Mouse (Mus musculus) CH12.LX (cell line): ENCODE data around the gene Tsc22d4. TPM values are rescaled to one million over a fixed set of nuclear protein-coding genes. Genes with fewer than 3 reads are reported as not detected.
A peak's percentile ranks its signal among the peaks of the same experiment; 100 is the strongest.

ENCODE experiments used
- DNase-seq: peaks from one replicate; pipeline ENCODE4 v3.0.0-alpha.2; 2013; ENCODE audit errors: extremely low read depth
- H3K27ac ChIP-seq: 2 replicates; pipeline ENCODE4 v1.5.1; 2012; ENCODE audit warnings: low read depth, mild to moderate bottlenecking, control low read depth, moderate library complexity; ENCODE audit not compliant: insufficient read depth
- H3K27me3 ChIP-seq: replicated peaks from 2 replicates; pipeline ENCODE3; 2012; ENCODE audit warnings: inconsistent platforms
- H3K36me3 ChIP-seq, 2 experiments: replicated peaks in 1 of 2; 2 replicates each; pipeline versions ENCODE3 to v1.6.1; 2012; ENCODE audit warnings: inconsistent platforms in 1 of 2, low read length in 1 of 2, mild to moderate bottlenecking in 1 of 2, mixed read lengths in 1 of 2, moderate library complexity in 1 of 2; ENCODE audit not compliant: control insufficient read depth in 1 of 2, insufficient read depth in 1 of 2
- H3K4me1 ChIP-seq, 2 experiments: 2 replicates each; pipeline ENCODE4 v1.6.1; 2012; ENCODE audit warnings: inconsistent platforms in 1 of 2, moderate library complexity in 1 of 2; ENCODE audit not compliant: insufficient read depth in 2 of 2, control insufficient read depth in 1 of 2
- H3K4me2 ChIP-seq: 2 replicates; pipeline ENCODE4 v1.6.1; 2012; ENCODE audit warnings: low read depth, mild to moderate bottlenecking, control low read depth; ENCODE audit not compliant: poor library complexity, insufficient read depth, severe bottlenecking
- H3K4me3 ChIP-seq, 3 experiments: fragments of 150-350 bp in 1 of 3; sonication (generic) in 1 of 3; replicated peaks in 1 of 3; 2 replicates each; pipeline versions ENCODE3 to v1.5.1; 2011 to 2012; ENCODE audit warnings: low read depth in 2 of 3, low read length in 2 of 3, mild to moderate bottlenecking in 2 of 3, moderate library complexity in 2 of 3, control low read depth in 1 of 3, improper control_type of control experiment in 1 of 3, inconsistent platforms in 1 of 3, mixed read lengths in 1 of 3; ENCODE audit not compliant: poor library complexity in 1 of 3
- H3K79me2 ChIP-seq: replicated peaks from 2 replicates; pipeline ENCODE4 v1.6.1; 2012; ENCODE audit warnings: mild to moderate bottlenecking, moderate library complexity; ENCODE audit not compliant: control insufficient read depth, poor library complexity, insufficient read depth, severe bottlenecking; ENCODE audit errors: extremely low read depth
- H3K9ac ChIP-seq: 2 replicates; pipeline ENCODE4 v1.6.1; 2012; ENCODE audit warnings: low read depth, mild to moderate bottlenecking, control low read depth, moderate library complexity; ENCODE audit not compliant: insufficient read depth
- H3K9me3 ChIP-seq: replicated peaks from 2 replicates; pipeline ENCODE3; 2012; ENCODE audit warnings: low read length, inconsistent platforms, mixed read lengths
- BHLHE40 ChIP-seq: IDR thresholded peaks from 2 replicates; pipeline ENCODE4 v1.6.1; 2011; ENCODE audit warnings: mild to moderate bottlenecking, low read depth, low read length, improper control_type of control experiment
- CHD1 ChIP-seq: IDR thresholded peaks from 2 replicates; pipeline ENCODE4 v1.6.1; 2012; ENCODE audit warnings: low read depth, low read length, improper control_type of control experiment, inconsistent platforms
- CHD2 ChIP-seq: IDR thresholded peaks from 2 replicates; pipeline ENCODE4 v1.6.1; 2011; ENCODE audit warnings: low read length, improper control_type of control experiment
- E2F4 ChIP-seq: IDR thresholded peaks from 2 replicates; pipeline ENCODE4 v1.6.1; 2011; ENCODE audit warnings: low read depth, low read length, improper control_type of control experiment; ENCODE audit not compliant: insufficient replicate concordance
- EP300 ChIP-seq: IDR thresholded peaks from 2 replicates; pipeline ENCODE4 v1.6.1; 2011; ENCODE audit warnings: low read length, improper control_type of control experiment
- ETS1 ChIP-seq: conservative IDR thresholded peaks from 2 replicates; pipeline ENCODE4 v1.6.1; 2012; ENCODE audit warnings: low read depth, mild to moderate bottlenecking, inconsistent platforms, low read length, improper control_type of control experiment, moderate library complexity
- GABPA ChIP-seq: IDR thresholded peaks from 2 replicates; pipeline ENCODE4 v1.6.1; 2012; ENCODE audit warnings: low read depth, low read length, improper control_type of control experiment, inconsistent platforms; ENCODE audit not compliant: insufficient replicate concordance
- HCFC1 ChIP-seq: IDR thresholded peaks from 2 replicates; pipeline ENCODE4 v1.6.1; 2012; ENCODE audit warnings: low read depth, mild to moderate bottlenecking, inconsistent platforms, low read length, improper control_type of control experiment
- JUN ChIP-seq: IDR thresholded peaks from 2 replicates; pipeline ENCODE4 v1.6.1; 2011; ENCODE audit warnings: low read depth, mild to moderate bottlenecking, low read length, improper control_type of control experiment, moderate library complexity; ENCODE audit not compliant: insufficient read depth
- JUND ChIP-seq: conservative IDR thresholded peaks from 2 replicates; pipeline ENCODE4 v1.6.1; 2011; ENCODE audit warnings: low read depth, low read length, improper control_type of control experiment
- KAT2A ChIP-seq: IDR thresholded peaks from 2 replicates; pipeline ENCODE4 v1.6.1; 2012; ENCODE audit warnings: low read length, improper control_type of control experiment, inconsistent platforms; ENCODE audit not compliant: insufficient replicate concordance
- MAX ChIP-seq: IDR thresholded peaks from 2 replicates; pipeline ENCODE4 v1.6.1; 2011; ENCODE audit warnings: low read length, improper control_type of control experiment
- MXI1 ChIP-seq: IDR thresholded peaks from 2 replicates; pipeline ENCODE4 v1.6.1; 2011; ENCODE audit warnings: mild to moderate bottlenecking, low read depth, low read length, improper control_type of control experiment
- MYC ChIP-seq: IDR thresholded peaks from 2 replicates; pipeline ENCODE4 v1.6.1; 2011; ENCODE audit warnings: low read depth, mild to moderate bottlenecking, improper control_type of control experiment, low read length
- NELFE ChIP-seq: IDR thresholded peaks from 2 replicates; pipeline ENCODE4 v1.6.1; 2011; ENCODE audit warnings: low read depth, low read length, improper control_type of control experiment
- NRF1 ChIP-seq: IDR thresholded peaks from 2 replicates; pipeline ENCODE4 v1.6.1; 2014; ENCODE audit warnings: low read depth, mild to moderate bottlenecking, inconsistent platforms, low read length, improper control_type of control experiment, moderate library complexity
- PAX5 ChIP-seq: IDR thresholded peaks from 2 replicates; pipeline ENCODE4 v1.6.1; 2012; ENCODE audit warnings: low read length, inconsistent platforms, mixed read lengths
- POLR2A ChIP-seq: IDR thresholded peaks from 2 replicates; pipeline ENCODE4 v1.6.1; 2011; ENCODE audit warnings: low read depth, mild to moderate bottlenecking, improper control_type of control experiment, low read length
- POLR2AphosphoS2 ChIP-seq: IDR thresholded peaks from 2 replicates; pipeline ENCODE4 v1.6.1; 2011; ENCODE audit warnings: low read depth, low read length, improper control_type of control experiment
- RAD21 ChIP-seq: IDR thresholded peaks from 2 replicates; pipeline ENCODE4 v1.6.1; 2011; ENCODE audit warnings: low read depth, mild to moderate bottlenecking, low read length, improper control_type of control experiment, moderate library complexity
- RCOR1 ChIP-seq: conservative IDR thresholded peaks from 2 replicates; pipeline ENCODE4 v1.6.1; 2012; ENCODE audit warnings: low read depth, mild to moderate bottlenecking, inconsistent platforms, low read length, improper control_type of control experiment
- SMC3 ChIP-seq: IDR thresholded peaks from 2 replicates; pipeline ENCODE4 v1.6.1; 2011; ENCODE audit warnings: low read depth, low read length, improper control_type of control experiment
- TCF12 ChIP-seq: IDR thresholded peaks from 2 replicates; pipeline ENCODE4 v1.6.1; 2014; ENCODE audit warnings: low read depth, mild to moderate bottlenecking, inconsistent platforms, low read length, improper control_type of control experiment
- USF1 ChIP-seq: IDR thresholded peaks from 2 replicates; pipeline ENCODE4 v1.6.1; 2014; ENCODE audit warnings: low read depth, mild to moderate bottlenecking, inconsistent platforms, low read length, improper control_type of control experiment
- USF2 ChIP-seq: conservative IDR thresholded peaks from 2 replicates; pipeline ENCODE4 v1.6.1; 2011; ENCODE audit warnings: low read depth, low read length, improper control_type of control experiment
- ZC3H11A ChIP-seq: IDR thresholded peaks from 2 replicates; pipeline ENCODE4 v1.6.1; 2012; ENCODE audit warnings: low read depth, mild to moderate bottlenecking, inconsistent platforms, low read length, improper control_type of control experiment
- ZKSCAN1 ChIP-seq: IDR thresholded peaks from 2 replicates; pipeline ENCODE4 v1.6.1; 2012; ENCODE audit warnings: low read depth, inconsistent platforms, low read length, improper control_type of control experiment, borderline replicate concordance
- ZMIZ1 ChIP-seq: IDR thresholded peaks from 2 replicates; pipeline ENCODE4 v1.6.1; 2012; ENCODE audit warnings: low read depth, mild to moderate bottlenecking, inconsistent platforms, low read length, improper control_type of control experiment
- ZNF384 ChIP-seq: IDR thresholded peaks from 2 replicates; pipeline ENCODE4 v1.6.1; 2012; ENCODE audit warnings: low read depth, low read length, improper control_type of control experiment, inconsistent platforms
- dilution Hi-C: fragments of 300-500 bp; cut with MboI; formaldehyde crosslinking; loops from 2 replicates; pipeline ENCODE4 v1.14.3; 2020; ENCODE audit warnings: low sequenced_read_pairs; ENCODE audit not compliant: extremely low pct_unique_long_range_greater_than_20kb, extremely low pct_ligation_motif_present
- in situ Hi-C: fragments of 300-500 bp; cut with MboI; formaldehyde crosslinking; loops from 3 replicates; pipeline ENCODE4 v1.14.3; 2019; ENCODE audit warnings: low sequenced_read_pairs, low pct_ligation_motif_present, low pct_unique_long_range_greater_than_20kb, mixed read lengths
- polyA plus RNA-seq: library from polyadenylated mRNA; unstranded; fragments of >175 nt; gene quantifications from 2 replicates; pipeline ENCODE4 v1.2.1, GENCODE M21; 2012; ENCODE audit warnings: low read depth; ENCODE audit not compliant: insufficient read length
- total RNA-seq, 2 experiments: library from RNA; depleted of rRNA; stranded (reverse); fragments of 300-350 nt in 1 of 2; fragments of >200 nt in 1 of 2; gene quantifications; 2 replicates each; pipeline ENCODE4 v1.2.3; 2012 to 2014

The Tsc22d4 gene
- total and polyA plus RNA-seq, 3 experiments: 28.2 to 103 (median 39.9) TPM

- Histone ChIP-seq H3K9ac (no peak overlapping the region), H3K36me3 (peaks cover 0 to 6% of the 10 kb centered on the region in 2 experiments), H3K4me1 (peaks cover 0 to 17% of the 10 kb centered on the region in 2 experiments; a peak in 2 of 4 replicates), H3K27ac (no peak overlapping the region), H3K4me3 (no peak overlapping the region), H3K9me3 (no peaks in the 10 kb centered on the region), H3K27me3 (peaks cover 9% of the 10 kb centered on the region), H3K4me2 (no peak overlapping the region), H3K79me2 (no peaks in the 10 kb centered on the region)
- no peak for TF ChIP-seq USF1
- no peak for TF ChIP-seq RAD21
- TF ChIP-seq CHD2: no peak
- TF ChIP-seq BHLHE40: no peak
- no peak for TF ChIP-seq MYC
- TF ChIP-seq USF2: no peak
- no peak for TF ChIP-seq JUND
- no peak for TF ChIP-seq EP300
- no peak for TF ChIP-seq RCOR1
- TF ChIP-seq MXI1: no peak
- no peak for TF ChIP-seq GABPA
- no peak for TF ChIP-seq KAT2A
- in situ Hi-C loops: no loop called here
- dilution Hi-C loops: no loop called here
- no peak for DNase-seq
Observed at GRCm38 (mm10) chr5:137739471-137739870, 6.1 kb upstream of the Tsc22d4 start.

GRCm38 (mm10) chr5:137740506-137740905, 5.0 kb upstream of the Tsc22d4 start:
- in situ Hi-C loops (no loop called here), dilution Hi-C loops (no loop called here)
- H3K36me3 ChIP-seq: peaks cover 0 to 2% of the 10 kb centered on the region in 2 experiments
- no peak for TF ChIP-seq ZKSCAN1
- no peak for TF ChIP-seq TCF12
- TF ChIP-seq ETS1: no peak
- no peak for TF ChIP-seq ZNF384
- no peak for TF ChIP-seq RAD21
- TF ChIP-seq ZC3H11A: no peak
- no peak for TF ChIP-seq SMC3
- TF ChIP-seq E2F4: no peak
- TF ChIP-seq POLR2A: no peak
- no peak for TF ChIP-seq CHD2
- no peak for TF ChIP-seq JUN
- TF ChIP-seq NRF1: no peak
- no peak for TF ChIP-seq MAX
- TF ChIP-seq CHD1: no peak
- no peak for TF ChIP-seq NELFE
- TF ChIP-seq POLR2AphosphoS2: no peak
- TF ChIP-seq HCFC1: no peak
- no peak for TF ChIP-seq PAX5
- no peak for TF ChIP-seq ZMIZ1
- no peak for TF ChIP-seq KAT2A
- H3K4me2 ChIP-seq: peak overlapping the region; percentile 39
- H3K9ac ChIP-seq: peak overlapping the region; percentile 4; the same call in 1 of the 2 replicates
- no peaks in the 10 kb centered on the region for H3K9me3 ChIP-seq
- peaks cover 0 to 25% of the 10 kb centered on the region in 2 experiments; a peak in 2 of 4 replicates for H3K4me1 ChIP-seq
- peaks cover 10% of the 10 kb centered on the region for H3K27me3 ChIP-seq
- no peak overlapping the region for H3K27ac ChIP-seq
- H3K4me3 ChIP-seq: peak overlapping the region; percentile 32 to 57 (median 48)
- DNase-seq: no peak
- H3K79me2 ChIP-seq: no peaks in the 10 kb centered on the region
